Mouse (Mus musculus) forebrain, embryonic 11.5 days (tissue): ENCODE results near the gene Zfyve28. TPM values are rescaled to one million over a fixed set of nuclear protein-coding genes. Genes with fewer than 3 reads are reported as not detected.

ENCODE experiments used
- ATAC-seq: fragments of 200-750 bp; cut with Nextera tagmentation; replicated peaks from 2 replicates; pipeline ENCODE4 v1.8.0; 2017; ENCODE audit warnings: moderate TSS enrichment; ENCODE audit not compliant: low FRiP score
- DNase-seq: peaks from one replicate; pipeline ENCODE4 v3.0.0-alpha.2; 2017; ENCODE audit warnings: low spot score
- H3K27ac ChIP-seq: fragments of 300-500 bp; sonication (generic); 2 replicates; pipeline ENCODE4 v1.5.1; 2014; ENCODE audit warnings: low read depth, low read length
- H3K27me3 ChIP-seq: fragments of 300-500 bp; sonication (generic); 2 replicates; pipeline ENCODE4 v1.6.1; 2014; ENCODE audit warnings: mild to moderate bottlenecking, low read length, mixed read lengths; ENCODE audit not compliant: control insufficient read depth, insufficient read depth
- H3K36me3 ChIP-seq: fragments of 300-500 bp; sonication (generic); 2 replicates; pipeline ENCODE4 v1.6.1; 2014; ENCODE audit warnings: mild to moderate bottlenecking, low read length, moderate library complexity, mixed read lengths; ENCODE audit not compliant: control insufficient read depth, insufficient read depth
- H3K4me1 ChIP-seq: fragments of 300-500 bp; sonication (generic); replicated peaks from 2 replicates; pipeline ENCODE4 v1.6.1; 2014; ENCODE audit warnings: low read length, mixed read lengths; ENCODE audit not compliant: control insufficient read depth, insufficient read depth
- H3K4me2 ChIP-seq: fragments of 300-500 bp; sonication (generic); 2 replicates; pipeline ENCODE4 v1.6.1; 2014; ENCODE audit warnings: low read depth, mild to moderate bottlenecking, low read length, moderate library complexity, mixed read lengths; ENCODE audit not compliant: severe bottlenecking
- H3K4me3 ChIP-seq: fragments of 300-500 bp; sonication (generic); 2 replicates; pipeline ENCODE4 v1.5.1; 2014; ENCODE audit warnings: low read depth, low read length
- H3K9ac ChIP-seq: fragments of 300-500 bp; sonication (generic); 2 replicates; pipeline ENCODE4 v1.6.1; 2014; ENCODE audit warnings: low read length
- H3K9me3 ChIP-seq: fragments of 300-500 bp; sonication (generic); 2 replicates; pipeline ENCODE4 v1.6.1; 2016; ENCODE audit warnings: low read length, mixed read lengths; ENCODE audit not compliant: control insufficient read depth
- WGBS: fragments of 180-500 bp; shearing (Covaris S2); extraction: QIAGEN DNeasy Blood & Tissue Kit; methylation state at CpG from one replicate; pipeline ENCODE4 v1.1.7; 2014; 5-methylcytosine and 5-hydroxymethylcytosine counted together
- polyA plus RNA-seq: library from polyadenylated mRNA; unstranded; fragments of >200 nt; fragmentation: Nextera tagmentation; extraction: Ambion mirVana; gene quantifications from 2 replicates; pipeline ENCODE4 v1.2.1, GENCODE M21; 2014

Zfyve28 gene
- polyA plus RNA-seq, result 1.6 TPM in 2 replicates

- ATAC-seq (peak; percentile 98), DNase-seq (peak; percentile 93)
- under 1% methylated on average over 72 of the region's 83 CpGs for whole genome bisulfite sequencing
- H3K9ac ChIP-seq, result peak within 1 kb of the TSS; percentile 55
- H3K4me3 ChIP-seq, result peak within 1 kb of the TSS; percentile 63
- peaks cover 37% of the 10 kb centered on the region for H3K27me3 ChIP-seq
- no peaks in the 10 kb centered on the region for H3K9me3 ChIP-seq
- H3K27ac ChIP-seq, result no peak within 1 kb of the TSS
- H3K36me3 ChIP-seq, result no peaks in the 10 kb centered on the region
- H3K4me1 ChIP-seq, result peaks cover 6% of the 10 kb centered on the region
- H3K4me2 ChIP-seq, result peak within 1 kb of the TSS; percentile 97
Measured at GRCm38 (mm10) chr5:34288154-34288716, at the start of gene Zfyve28, which contains the start of gene Cfap99. Gene Zfyve28, minus strand, starts transcription at chr5:34288449. Gene Cfap99, plus strand, starts transcription at chr5:34288600.

GRCm38 (mm10) chr5:34336775-34337450, 48.7 kb upstream of the Zfyve28 start:
- Histone ChIP-seq H3K9me3 (no peaks in the 10 kb centered on the region), H3K4me1 (no peaks in the 10 kb centered on the region; the same call in 1 of the 2 replicates), H3K4me3 (peak overlapping the region; percentile 98), H3K36me3 (no peaks in the 10 kb centered on the region), H3K27ac (peak overlapping the region; percentile 95), H3K4me2 (peak overlapping the region; percentile 91), H3K27me3 (no peaks in the 10 kb centered on the region), H3K9ac (peak overlapping the region; percentile 98)
- DNase-seq, result peak; percentile 85
- WGBS, result under 1% methylated on average over 42 of the region's 42 CpGs
- ATAC-seq, result peak; percentile 63

GRCm38 (mm10) chr5:34336097-34336774, 48.0 kb upstream of the Zfyve28 start, which contains the start of gene Rnf4:
Gene Rnf4, plus strand, starts transcription at chr5:34336289.
- Histone ChIP-seq H3K27me3 (no peaks in the 10 kb centered on the region), H3K4me2 (peak within 1 kb of the TSS; percentile 91), H3K27ac (peak within 1 kb of the TSS; percentile 95), H3K9ac (peak within 1 kb of the TSS; percentile 98), H3K4me3 (peak within 1 kb of the TSS; percentile 98), H3K4me1 (no peaks in the 10 kb centered on the region; the same call in 1 of the 2 replicates), H3K9me3 (no peaks in the 10 kb centered on the region), H3K36me3 (no peaks in the 10 kb centered on the region)
- ATAC-seq, result peak; percentile 96
- under 1% methylated on average over 54 of the region's 67 CpGs for WGBS
- peak; percentile 98 for DNase-seq

GRCm38 (mm10) chr5:34335539-34336096, 47.4 kb upstream of the Zfyve28 start:
- Histone ChIP-seq H3K4me1 (no peaks in the 10 kb centered on the region; the same call in 1 of the 2 replicates), H3K4me2 (peak overlapping the region; percentile 85), H3K9ac (peak overlapping the region; percentile 95), H3K27ac (peak overlapping the region; percentile 54), H3K27me3 (no peaks in the 10 kb centered on the region), H3K9me3 (no peaks in the 10 kb centered on the region), H3K4me3 (peak overlapping the region; percentile 98), H3K36me3 (no peaks in the 10 kb centered on the region)
- DNase-seq (no peak), ATAC-seq (no peak; the same call in 1 of the 2 replicates)
- WGBS, result 3% methylated on average over 21 of the region's 21 CpGs

- H3K27ac ChIP-seq, result no peak overlapping the region
- H3K4me1 ChIP-seq, result no peaks in the 10 kb centered on the region; the same call in 1 of the 2 replicates
- WGBS, result 97% methylated on average over 1 of the region's 1 CpGs
- H3K27me3 ChIP-seq, result no peaks in the 10 kb centered on the region
- no peak for DNase-seq
- H3K4me3 ChIP-seq, result no peak overlapping the region
- no peak overlapping the region for H3K4me2 ChIP-seq
- ATAC-seq, result no peak
- no peaks in the 10 kb centered on the region for H3K36me3 ChIP-seq
- H3K9ac ChIP-seq, result no peak overlapping the region
- no peaks in the 10 kb centered on the region for H3K9me3 ChIP-seq
Measured at GRCm38 (mm10) chr5:34334081-34334480, 45.8 kb upstream of the Zfyve28 start.

- 85% methylated on average over 2 of the region's 2 CpGs for WGBS
- H3K9me3 ChIP-seq, result no peaks in the 10 kb centered on the region
- H3K36me3 ChIP-seq, result no peaks in the 10 kb centered on the region
- no peak for ATAC-seq
- no peaks in the 10 kb centered on the region for H3K27me3 ChIP-seq
- H3K4me2 ChIP-seq, result no peak overlapping the region
- DNase-seq, result no peak
- no peak overlapping the region for H3K27ac ChIP-seq
- H3K4me3 ChIP-seq, result no peak overlapping the region
- peaks cover 7% of the 10 kb centered on the region for H3K4me1 ChIP-seq
- no peak overlapping the region for H3K9ac ChIP-seq
Measured at GRCm38 (mm10) chr5:34330136-34330535, 41.9 kb upstream of the Zfyve28 start.

- Histone ChIP-seq H3K36me3 (no peaks in the 10 kb centered on the region), H3K27ac (no peak overlapping the region), H3K9me3 (no peaks in the 10 kb centered on the region), H3K4me1 (peaks cover 7% of the 10 kb centered on the region), H3K9ac (peak overlapping the region; percentile 55), H3K4me2 (peak overlapping the region; percentile 44), H3K27me3 (no peaks in the 10 kb centered on the region), H3K4me3 (peak overlapping the region; percentile 17)
- WGBS, result 13% methylated on average over 30 of the region's 31 CpGs
- peak; percentile 70 for ATAC-seq
- DNase-seq, result peak; percentile 74
Measured at GRCm38 (mm10) chr5:34326875-34327576, 38.8 kb upstream of the Zfyve28 start.

- H3K27ac ChIP-seq, result no peak overlapping the region
- H3K27me3 ChIP-seq, result no peaks in the 10 kb centered on the region
- peaks cover 7% of the 10 kb centered on the region for H3K4me1 ChIP-seq
- WGBS, result 20% methylated on average over 4 of the region's 4 CpGs
- no peaks in the 10 kb centered on the region for H3K36me3 ChIP-seq
- H3K9me3 ChIP-seq, result no peaks in the 10 kb centered on the region
- H3K9ac ChIP-seq, result no peak overlapping the region
- ATAC-seq (peak; percentile 21; the same call in 1 of the 2 replicates), DNase-seq (no peak)
- H3K4me3 ChIP-seq, result no peak overlapping the region
- H3K4me2 ChIP-seq, result peak overlapping the region; percentile 44; the same call in 1 of the 2 replicates
Measured at GRCm38 (mm10) chr5:34326249-34326691, 38.0 kb upstream of the Zfyve28 start.
